Mouse (Mus musculus): ENCODE measurements around the gene Mrpl23. TPM values are rescaled to one million over a fixed set of nuclear protein-coding genes. Genes with fewer than 3 reads are reported as not detected.

Mrpl23 gene
- total RNA-seq, 2 experiments from 2014 or later, result 9.6 TPM; not detected in 1

Other genes starting within 250 kb of the Mrpl23 start
- not detected in 2 replicates for gene Krtap5-1, start 235.6 kb upstream of the Mrpl23 start, total RNA-seq (2015; ENCODE audit: low replicate concordance)
- gene Krtap5-1, start 235.6 kb upstream of the Mrpl23 start, total RNA-seq (2017; ENCODE audit: low replicate concordance), result not detected in 2 replicates
- gene Krtap5-4, start 229.1 kb upstream of the Mrpl23 start, total RNA-seq (2015; ENCODE audit: low replicate concordance), result not detected in 2 replicates
- not detected in 2 replicates for gene Krtap5-4, start 229.1 kb upstream of the Mrpl23 start, total RNA-seq (2017; ENCODE audit: low replicate concordance)
- gene Ifitm10, start 158.9 kb upstream of the Mrpl23 start, total RNA-seq (2015; ENCODE audit: low replicate concordance), result not detected in 2 replicates
- gene Ifitm10, start 158.9 kb upstream of the Mrpl23 start, total RNA-seq (2017; ENCODE audit: low replicate concordance), result not detected in 2 replicates
- not detected in 2 replicates for gene Gm49369, start 150.0 kb upstream of the Mrpl23 start, total RNA-seq (2015; ENCODE audit: low replicate concordance)
- gene Gm49369, start 150.0 kb upstream of the Mrpl23 start, total RNA-seq (2017; ENCODE audit: low replicate concordance), result 143 and 216 TPM in 2 replicates
- gene Ctsd, start 144.6 kb upstream of the Mrpl23 start, total RNA-seq (2015; ENCODE audit: low replicate concordance), result 207 and 227 TPM in 2 replicates
- gene Ctsd, start 144.6 kb upstream of the Mrpl23 start, total RNA-seq (2017; ENCODE audit: low replicate concordance), result 161 and 184 TPM in 2 replicates
- not detected in 2 replicates for gene Syt8, start 97.8 kb upstream of the Mrpl23 start, total RNA-seq (2015; ENCODE audit: low replicate concordance)
- gene Syt8, start 97.8 kb upstream of the Mrpl23 start, total RNA-seq (2017; ENCODE audit: low replicate concordance), result not detected in 2 replicates
- gene Tnni2, start 90.9 kb upstream of the Mrpl23 start, total RNA-seq (2015; ENCODE audit: low replicate concordance), result not detected in 2 replicates
- gene Tnni2, start 90.9 kb upstream of the Mrpl23 start, total RNA-seq (2017; ENCODE audit: low replicate concordance), result not detected in 2 replicates
- 88.0 and 115 TPM in 2 replicates for gene Lsp1, start 71.9 kb upstream of the Mrpl23 start, total RNA-seq (2015; ENCODE audit: low replicate concordance)
- 64.5 and 76.5 TPM in 2 replicates for gene Lsp1, start 71.9 kb upstream of the Mrpl23 start, total RNA-seq (2017; ENCODE audit: low replicate concordance)
- gene Tnnt3, start 33.9 kb upstream of the Mrpl23 start, total RNA-seq (2015; ENCODE audit: low replicate concordance), result not detected in 2 replicates
- not detected in 2 replicates for gene Tnnt3, start 33.9 kb upstream of the Mrpl23 start, total RNA-seq (2017; ENCODE audit: low replicate concordance)
- not detected in 2 replicates for gene Igf2, start 134.1 kb downstream of the Mrpl23 start, total RNA-seq (2015; ENCODE audit: low replicate concordance)
- gene Igf2, start 134.1 kb downstream of the Mrpl23 start, total RNA-seq (2017; ENCODE audit: low replicate concordance), result not detected in 2 replicates
- gene Gm49394, start 137.3 kb downstream of the Mrpl23 start, total RNA-seq (2015; ENCODE audit: low replicate concordance), result not detected in 2 replicates
- gene Gm49394, start 137.3 kb downstream of the Mrpl23 start, total RNA-seq (2017; ENCODE audit: low replicate concordance), result not detected in 2 replicates
- not detected in 2 replicates for gene Ins2, start 210.7 kb downstream of the Mrpl23 start, total RNA-seq (2015; ENCODE audit: low replicate concordance)
- not detected in 2 replicates for gene Ins2, start 210.7 kb downstream of the Mrpl23 start, total RNA-seq (2017; ENCODE audit: low replicate concordance)

All from erythroid progenitor cell, adult 5-6 weeks (primary cell).